Mouse (Mus musculus) embryonic facial prominence, embryonic 13.5 days (tissue): ENCODE measurements at regions not wholly inside any gene's neighbourhood (a gene's known extent, or its start where the extent isn't known, plus 50 kb on each side); places are given as distances from the start of the nearest gene placed in this dataset.
"Not testable (repeated sequence)": the region's sequence is repeated elsewhere in the genome, so short reads cannot be mapped to it uniquely, and the experiment has no call there.

Experiments
- ATAC-seq: fragments of 200-750 bp; cut with Nextera tagmentation; 2 replicates; pipeline ENCODE4 v1.8.0; 2017; ENCODE audit warnings: low read depth; ENCODE audit not compliant: insufficient number of reproducible peaks, insufficient read depth, low FRiP score, low TSS enrichment
- H3K27ac ChIP-seq: fragments of 300-500 bp; sonication (generic); 2 replicates; pipeline ENCODE4 v1.5.1; 2015; ENCODE audit warnings: moderate library complexity, mild to moderate bottlenecking, inconsistent platforms
- H3K27me3 ChIP-seq: fragments of 300-500 bp; sonication (generic); 2 replicates; pipeline ENCODE4 v1.6.1; 2015; ENCODE audit warnings: mild to moderate bottlenecking, inconsistent platforms
- H3K36me3 ChIP-seq: fragments of 300-500 bp; sonication (generic); 2 replicates; pipeline ENCODE4 v1.6.1; 2015; ENCODE audit warnings: mild to moderate bottlenecking, inconsistent platforms
- H3K4me1 ChIP-seq: fragments of 300-500 bp; sonication (generic); 2 replicates; pipeline ENCODE4 v1.6.1; 2015; ENCODE audit warnings: inconsistent platforms
- H3K4me2 ChIP-seq: fragments of 300-500 bp; sonication (generic); 2 replicates; pipeline ENCODE4 v1.6.1; 2015; ENCODE audit warnings: moderate library complexity, mild to moderate bottlenecking, inconsistent platforms
- H3K4me3 ChIP-seq: fragments of 300-500 bp; sonication (generic); 2 replicates; pipeline ENCODE4 v1.5.1; 2015; ENCODE audit warnings: mild to moderate bottlenecking, inconsistent platforms
- H3K9ac ChIP-seq: fragments of 300-500 bp; sonication (generic); 2 replicates; pipeline ENCODE4 v1.6.1; 2015; ENCODE audit warnings: mild to moderate bottlenecking, inconsistent platforms
- H3K9me3 ChIP-seq: fragments of 300-500 bp; sonication (generic); 2 replicates; pipeline ENCODE4 v1.6.1; 2016; ENCODE audit warnings: inconsistent platforms
- WGBS: fragments of 180-500 bp; shearing (Covaris S2); methylation state at CpG from one replicate; pipeline ENCODE4 v1.1.7; 2015; ENCODE audit warnings: mixed read lengths; 5-methylcytosine and 5-hydroxymethylcytosine counted together

GRCm38 (mm10) chr15:25200249-25200648 is 213.3 kb downstream of the Basp1 start:
- H3K4me3 ChIP-seq, H3K27me3 ChIP-seq, H3K4me2 ChIP-seq, H3K36me3 ChIP-seq, H3K27ac ChIP-seq, ATAC-seq, H3K9me3 ChIP-seq, H3K9ac ChIP-seq, H3K4me1 ChIP-seq: not testable (repeated sequence)
- WGBS, result 92% methylated on average over 23 of the region's 23 CpGs

- 67% methylated on average over 2 of the region's 2 CpGs for WGBS
- no peaks in the 10 kb centered on the region for H3K36me3 ChIP-seq
- H3K9me3 ChIP-seq, result no peaks in the 10 kb centered on the region
- H3K4me3 ChIP-seq, result no peak overlapping the region
- no peak overlapping the region for H3K9ac ChIP-seq
- H3K4me2 ChIP-seq, result no peak overlapping the region
- no peak for ATAC-seq
- H3K27me3 ChIP-seq, result no peaks in the 10 kb centered on the region
- no peaks in the 10 kb centered on the region for H3K4me1 ChIP-seq
- no peak overlapping the region for H3K27ac ChIP-seq
Observed at GRCm38 (mm10) chr15:25187881-25188326, 225.7 kb downstream of the Basp1 start.

- H3K4me1 ChIP-seq, result no peaks in the 10 kb centered on the region
- no peak overlapping the region for H3K27ac ChIP-seq
- WGBS, result 85% methylated on average over 6 of the region's 6 CpGs
- no peaks in the 10 kb centered on the region for H3K27me3 ChIP-seq
- no peak overlapping the region for H3K4me2 ChIP-seq
- H3K36me3 ChIP-seq, result no peaks in the 10 kb centered on the region
- no peak for ATAC-seq
- H3K9me3 ChIP-seq, result no peaks in the 10 kb centered on the region
- H3K9ac ChIP-seq, result no peak overlapping the region
- no peak overlapping the region for H3K4me3 ChIP-seq
Observed at GRCm38 (mm10) chr15:25172755-25173154, 240.8 kb downstream of the Basp1 start.

GRCm38 (mm10) chr15:25146371-25146770 is 267.2 kb downstream of the Basp1 start:
- Histone ChIP-seq H3K4me2 (no peak overlapping the region), H3K36me3 (no peaks in the 10 kb centered on the region), H3K27me3 (no peaks in the 10 kb centered on the region), H3K9ac (no peak overlapping the region), H3K27ac (no peak overlapping the region), H3K4me3 (no peak overlapping the region), H3K4me1 (no peaks in the 10 kb centered on the region), H3K9me3 (no peaks in the 10 kb centered on the region)
- WGBS, result 84% methylated on average over 1 of the region's 1 CpGs
- no peak for ATAC-seq

GRCm38 (mm10) chr15:25144228-25144627 is 269.3 kb downstream of the Basp1 start:
- H3K36me3 ChIP-seq, result no peaks in the 10 kb centered on the region
- no peak overlapping the region for H3K4me2 ChIP-seq
- 96% methylated on average over 1 of the region's 1 CpGs for WGBS

GRCm38 (mm10) chr15:25140389-25141181 is 273.0 kb downstream of the Basp1 start:
- WGBS, result 60% methylated on average over 9 of the region's 9 CpGs
- Histone ChIP-seq H3K36me3 (no peaks in the 10 kb centered on the region), H3K4me3 (no peak overlapping the region), H3K4me2 (no peak overlapping the region), H3K9me3 (no peaks in the 10 kb centered on the region), H3K9ac (no peak overlapping the region), H3K27me3 (no peaks in the 10 kb centered on the region), H3K27ac (no peak overlapping the region), H3K4me1 (0 out of 2 replicates have a peak, but pooled peaks cover 3% of the 10 kb centered on the region)
- no peak for ATAC-seq

More at GRCm38 (mm10) chr15:25144228-25144627, 269.3 kb downstream of the Basp1 start:
- no peak for ATAC-seq
- Histone ChIP-seq H3K27ac (no peak overlapping the region), H3K9ac (no peak overlapping the region), H3K4me1 (0 out of 2 replicates have a peak, but pooled peaks cover 3% of the 10 kb centered on the region), H3K27me3 (no peaks in the 10 kb centered on the region), H3K4me3 (no peak overlapping the region), H3K9me3 (no peaks in the 10 kb centered on the region)

GRCm38 (mm10) chr15:25137091-25137490 is 276.5 kb downstream of the Basp1 start:
- no peak overlapping the region for H3K27ac ChIP-seq
- no peak for ATAC-seq
- no peaks in the 10 kb centered on the region for H3K9me3 ChIP-seq
- H3K36me3 ChIP-seq, result no peaks in the 10 kb centered on the region
- no peak overlapping the region for H3K4me2 ChIP-seq
- H3K4me1 ChIP-seq, result 0 out of 2 replicates have a peak, but pooled peaks cover 3% of the 10 kb centered on the region
- H3K4me3 ChIP-seq, result no peak overlapping the region
- 43% methylated on average over 3 of the region's 3 CpGs for WGBS
- no peak overlapping the region for H3K9ac ChIP-seq
- no peaks in the 10 kb centered on the region for H3K27me3 ChIP-seq

GRCm38 (mm10) chr15:25135471-25136262 is 277.9 kb downstream of the Basp1 start:
- no peaks in the 10 kb centered on the region for H3K36me3 ChIP-seq
- H3K9me3 ChIP-seq, result no peaks in the 10 kb centered on the region
- no peak overlapping the region for H3K9ac ChIP-seq
- no peaks in the 10 kb centered on the region for H3K4me1 ChIP-seq
- H3K4me2 ChIP-seq, result no peak overlapping the region
- ATAC-seq, result no peak
- H3K27ac ChIP-seq, result no peak overlapping the region
- WGBS, result 79% methylated on average over 19 of the region's 19 CpGs
- H3K4me3 ChIP-seq, result no peak overlapping the region
- no peaks in the 10 kb centered on the region for H3K27me3 ChIP-seq

- no peak overlapping the region for H3K27ac ChIP-seq
- WGBS, result 80% methylated on average over 6 of the region's 6 CpGs
- no peaks in the 10 kb centered on the region for H3K4me1 ChIP-seq
- ATAC-seq, result no peak
- no peaks in the 10 kb centered on the region for H3K9me3 ChIP-seq
- H3K4me2 ChIP-seq, result no peak overlapping the region
- H3K27me3 ChIP-seq, result no peaks in the 10 kb centered on the region
- H3K4me3 ChIP-seq, result no peak overlapping the region
- H3K9ac ChIP-seq, result no peak overlapping the region
- H3K36me3 ChIP-seq, result no peaks in the 10 kb centered on the region
Observed at GRCm38 (mm10) chr15:25130096-25130495, 283.5 kb downstream of the Basp1 start.

- Histone ChIP-seq H3K4me1 (no peaks in the 10 kb centered on the region), H3K9ac (no peak overlapping the region), H3K27me3 (no peaks in the 10 kb centered on the region), H3K4me2 (no peak overlapping the region), H3K36me3 (no peaks in the 10 kb centered on the region), H3K27ac (no peak overlapping the region), H3K9me3 (no peaks in the 10 kb centered on the region), H3K4me3 (no peak overlapping the region)
- 80% methylated on average over 5 of the region's 5 CpGs for WGBS
- no peak for ATAC-seq
Observed at GRCm38 (mm10) chr15:25129572-25129971, 284.0 kb downstream of the Basp1 start.

- no peak overlapping the region for H3K9ac ChIP-seq
- no peaks in the 10 kb centered on the region for H3K27me3 ChIP-seq
- no peak overlapping the region for H3K4me2 ChIP-seq
- 24% methylated on average over 4 of the region's 4 CpGs for WGBS
- no peak for ATAC-seq
- H3K9me3 ChIP-seq, result no peaks in the 10 kb centered on the region
- no peaks in the 10 kb centered on the region for H3K36me3 ChIP-seq
- no peak overlapping the region for H3K27ac ChIP-seq
- no peak overlapping the region for H3K4me3 ChIP-seq
- H3K4me1 ChIP-seq, result no peaks in the 10 kb centered on the region
Observed at GRCm38 (mm10) chr15:25120441-25120840, 293.1 kb downstream of the Basp1 start.

GRCm38 (mm10) chr15:25117980-25118379 is 295.6 kb downstream of the Basp1 start:
- 38% methylated on average over 3 of the region's 3 CpGs for WGBS
- no peak overlapping the region for H3K27ac ChIP-seq
- no peak overlapping the region for H3K4me2 ChIP-seq
- no peaks in the 10 kb centered on the region for H3K4me1 ChIP-seq
- ATAC-seq, result no peak
- no peaks in the 10 kb centered on the region for H3K9me3 ChIP-seq
- no peaks in the 10 kb centered on the region for H3K36me3 ChIP-seq
- no peak overlapping the region for H3K4me3 ChIP-seq
- H3K9ac ChIP-seq, result no peak overlapping the region
- H3K27me3 ChIP-seq, result no peaks in the 10 kb centered on the region
